34 mouse cellular contexts compared by ENCODE assay signal in the genomic region with DNA sequence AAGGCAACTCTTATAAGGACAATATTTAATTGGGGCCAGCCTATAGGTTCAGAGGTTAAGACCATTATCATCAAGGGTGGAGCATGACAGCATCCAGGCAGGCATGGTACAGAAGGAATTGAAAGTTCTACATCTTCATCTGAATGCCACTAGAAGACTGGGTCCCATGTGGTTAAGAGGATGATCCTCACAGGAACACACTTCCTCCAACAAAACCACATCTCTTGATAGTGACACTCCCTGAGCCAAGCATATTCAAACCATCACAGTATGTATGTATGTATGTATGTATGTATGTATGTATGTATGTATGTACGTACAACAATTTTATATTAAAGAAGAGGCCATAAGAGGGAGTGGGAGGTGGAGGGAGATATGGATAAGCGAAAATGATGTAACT. TPM values are rescaled to one million over a fixed set of nuclear protein-coding genes. Genes with fewer than 3 reads are reported as not detected.
"Had no signal": no experiment of that assay in that cellular context is flagged by ENCODE, and none has a peak within 500 bp of the region (broad histone marks: within the 10 kb centered on the region; RNA-seq: fewer than 3 reads in every experiment).

No protein-coding gene starts in this region.

- H3K9ac ChIP-seq: heart, embryonic 12.5 days; heart, embryonic 13.5 days; heart, embryonic 15.5 days; hindbrain, embryonic 12.5 days; hindbrain, embryonic 13.5 days; hindbrain, embryonic 14.5 days; hindbrain, embryonic 15.5 days; intestine, embryonic 15.5 days had no signal

- H3K27ac ChIP-seq: heart, embryonic 10.5 days; heart, embryonic 13.5 days; heart, embryonic 15.5 days; hindbrain, embryonic 10.5 days; hindbrain, embryonic 12.5 days; hindbrain, embryonic 13.5 days; hindbrain, embryonic 14.5 days; hindbrain, embryonic 15.5 days; hindbrain, postnatal 0 days; intestine, embryonic 15.5 days; kidney, postnatal 0 days; layer of hippocampus, adult 2 months had no signal

- DNase-seq: heart, postnatal 10 days; heart, postnatal 14 days; heart, postnatal 36 days; heart, postnatal 4 days; kidney, adult 11 months; kidney, adult 18-20 months; kidney, adult 2 months; kidney, adult 8-10 months; kidney, adult 9 months; kidney, postnatal 10 days; kidney, postnatal 14 days; kidney, postnatal 25 days; kidney, postnatal 36 days; kidney, postnatal 4 days; layer of hippocampus, adult 9-11 months; layer of hippocampus, postnatal 36 days had no signal

- H3K4me2 ChIP-seq: heart, embryonic 11.5 days; heart, embryonic 12.5 days; heart, embryonic 13.5 days; heart, embryonic 15.5 days; hindbrain, embryonic 12.5 days; hindbrain, embryonic 13.5 days; hindbrain, embryonic 14.5 days; hindbrain, embryonic 15.5 days; intestine, embryonic 15.5 days had no signal

- H3K36me3 ChIP-seq: heart, embryonic 10.5 days; heart, embryonic 12.5 days; heart, embryonic 13.5 days; heart, embryonic 15.5 days; hindbrain, embryonic 10.5 days; hindbrain, embryonic 12.5 days; hindbrain, embryonic 13.5 days; hindbrain, embryonic 15.5 days; intestine, embryonic 15.5 days had no signal

- ATAC-seq: hindbrain, embryonic 16.5 days; hindbrain, postnatal 0 days; inflammation-experienced regulatory T-cells, adult 6 months; intestine, embryonic 15.5 days; intestine, embryonic 16.5 days; intestine, postnatal 0 days had no signal

- H3K27me3 ChIP-seq: heart, embryonic 12.5 days; heart, embryonic 13.5 days; heart, embryonic 15.5 days; hindbrain, embryonic 12.5 days; hindbrain, embryonic 13.5 days; hindbrain, embryonic 15.5 days; intestine, embryonic 15.5 days had no signal

- H3K4me1 ChIP-seq: heart, embryonic 10.5 days; heart, embryonic 12.5 days; heart, embryonic 13.5 days; heart, embryonic 15.5 days; hindbrain, embryonic 10.5 days; hindbrain, embryonic 12.5 days; hindbrain, embryonic 13.5 days; hindbrain, embryonic 15.5 days; intestine, embryonic 15.5 days had no signal

- H3K4me3 ChIP-seq: heart, embryonic 10.5 days; heart, embryonic 12.5 days; heart, embryonic 13.5 days; heart, embryonic 15.5 days; hindbrain, embryonic 10.5 days; hindbrain, embryonic 12.5 days; hindbrain, embryonic 13.5 days; hindbrain, embryonic 15.5 days; intestine, embryonic 15.5 days; layer of hippocampus, adult 2 months had no signal

- H3K9me3 ChIP-seq: heart, embryonic 10.5 days; heart, embryonic 15.5 days; hindbrain, embryonic 10.5 days; hindbrain, embryonic 12.5 days; hindbrain, embryonic 13.5 days; hindbrain, embryonic 15.5 days; intestine, embryonic 15.5 days had no signal

RNA-seq across cellular contexts. Expression of gene Fam184a, which starts 25.7 kb away (rescaled TPM):
- polyA plus RNA-seq: inflammation-experienced regulatory T-cells, adult 6 months had no signal
